Mouse (Mus musculus) ES-E14 (cell line): ENCODE measurements around the gene F11r. TPM values are rescaled to one million over a fixed set of nuclear protein-coding genes. Genes with fewer than 3 reads are reported as not detected.

ENCODE experiments used
- DNase-seq: peaks from one replicate; pipeline ENCODE4 v3.0.0-alpha.2; 2013; ENCODE audit warnings: low read depth, low spot score
- H3K27ac ChIP-seq: 2 replicates; pipeline ENCODE4 v1.5.1; 2012; ENCODE audit warnings: low read depth, mild to moderate bottlenecking, low read length, moderate library complexity, mixed read lengths; ENCODE audit not compliant: poor library complexity, insufficient read depth, severe bottlenecking
- H3K36me3 ChIP-seq: 2 replicates; pipeline ENCODE4 v1.6.1; 2012; ENCODE audit warnings: mild to moderate bottlenecking, low read length, moderate library complexity, mixed read lengths; ENCODE audit not compliant: control insufficient read depth, poor library complexity, insufficient read depth, severe bottlenecking
- H3K4me1 ChIP-seq, 2 experiments: fragments of 150-350 bp in 1 of 2; sonication (generic) in 1 of 2; 2 replicates each; pipeline ENCODE4 v1.6.1; 2012; ENCODE audit warnings: low read length in 2 of 2, mild to moderate bottlenecking in 1 of 2, mixed read lengths in 1 of 2; ENCODE audit not compliant: control insufficient read depth in 2 of 2, insufficient read depth in 2 of 2, poor library complexity in 1 of 2
- H3K4me3 ChIP-seq, 2 experiments: fragments of 150-350 bp in 1 of 2; sonication (generic) in 1 of 2; 2 replicates each; pipeline ENCODE4 v1.5.1; 2012; ENCODE audit warnings: low read length in 2 of 2, low read depth in 1 of 2, mild to moderate bottlenecking in 1 of 2, mixed read lengths in 1 of 2; ENCODE audit not compliant: insufficient read depth in 1 of 2, poor library complexity in 1 of 2, severe bottlenecking in 1 of 2
- H3K9ac ChIP-seq: 2 replicates; pipeline ENCODE4 v1.6.1; 2012; ENCODE audit warnings: low read depth, mild to moderate bottlenecking, low read length, mixed read lengths; ENCODE audit not compliant: poor library complexity, insufficient read depth, severe bottlenecking
- H3K9me3 ChIP-seq: fragments of 150-350 bp; sonication (generic); 2 replicates; pipeline ENCODE4 v1.6.1; 2012; ENCODE audit warnings: low read depth, mild to moderate bottlenecking, low read length; ENCODE audit not compliant: control insufficient read depth, insufficient read depth
- CHD2 ChIP-seq: IDR thresholded peaks from 2 replicates; pipeline ENCODE4 v1.6.1; 2014; ENCODE audit warnings: mild to moderate bottlenecking, low read depth, low read length, inconsistent platforms
- HCFC1 ChIP-seq: IDR thresholded peaks from 2 replicates; pipeline ENCODE4 v1.6.1; 2012; ENCODE audit warnings: low read length, inconsistent platforms, borderline replicate concordance; ENCODE audit not compliant: insufficient read depth
- MAFK ChIP-seq: IDR thresholded peaks from 2 replicates; pipeline ENCODE4 v1.6.1; 2014; ENCODE audit warnings: mild to moderate bottlenecking, low read depth, low read length, inconsistent platforms; ENCODE audit not compliant: insufficient read depth
- ZC3H11A ChIP-seq: IDR thresholded peaks from 2 replicates; pipeline ENCODE4 v1.6.1; 2012; ENCODE audit warnings: low read depth, mild to moderate bottlenecking, inconsistent platforms, low read length, borderline replicate concordance
- ZNF384 ChIP-seq: IDR thresholded peaks from 2 replicates; pipeline ENCODE4 v1.6.1; 2012; ENCODE audit warnings: low read depth, low read length, inconsistent platforms
- in situ Hi-C, 2 experiments: fragments of 600-800 bp; cut with MboI; formaldehyde crosslinking; loops; one replicate each; pipeline ENCODE4 v1.15.1; 2025; ENCODE audit warnings: low sequenced_read_pairs in 2 of 2, inconsistent platforms in 1 of 2; ENCODE audit not compliant: unreplicated experiment in 2 of 2
- total RNA-seq: library from RNA; depleted of rRNA; stranded (reverse); fragments of 300-350 nt; gene quantifications from 2 replicates; pipeline ENCODE4 v1.2.3, GENCODE M21; 2012

Gene F11r
- total RNA-seq, 1 experiment = 74.9 TPM

GRCm38 (mm10) chr1:171425126-171425525, 12.2 kb upstream of the F11r start:
- no peaks in the 10 kb centered on the region for H3K9me3 ChIP-seq
- H3K4me3 ChIP-seq = no peak overlapping the region
- H3K36me3 ChIP-seq = no peaks in the 10 kb centered on the region
- H3K27ac ChIP-seq = no peak overlapping the region
- H3K9ac ChIP-seq = no peak overlapping the region
- TF ChIP-seq HCFC1 = no peak
- TF ChIP-seq MAFK = no peak
- no peak for TF ChIP-seq ZC3H11A
- TF ChIP-seq CHD2 = no peak
- no peak for TF ChIP-seq ZNF384
- peaks cover 2 to 5% of the 10 kb centered on the region in 2 experiments; a peak in 1 of 4 replicates for H3K4me1 ChIP-seq
- no peak for DNase-seq
- in situ Hi-C loops = no loop called here

- Histone ChIP-seq H3K4me3 (no peak overlapping the region), H3K4me1 (peaks cover 0 to 3% of the 10 kb centered on the region in 2 experiments; a peak in 1 of 4 replicates), H3K36me3 (no peaks in the 10 kb centered on the region), H3K27ac (no peak overlapping the region), H3K9me3 (no peaks in the 10 kb centered on the region), H3K9ac (no peak overlapping the region)
- no peak for DNase-seq
- in situ Hi-C loops = no loop called here
- TF ChIP-seq CHD2 (no peak), ZNF384 (no peak), ZC3H11A (no peak), MAFK (no peak), HCFC1 (no peak)
Measured at GRCm38 (mm10) chr1:171432158-171432557, 5.2 kb upstream of the F11r start.

- Histone ChIP-seq H3K27ac (no peak overlapping the region), H3K4me3 (no peak overlapping the region), H3K36me3 (no peaks in the 10 kb centered on the region), H3K9me3 (no peaks in the 10 kb centered on the region), H3K9ac (no peak overlapping the region), H3K4me1 (peaks cover 7 to 8% of the 10 kb centered on the region in 2 experiments; a peak in 3 of 4 replicates)
- TF ChIP-seq CHD2 = no peak
- no peak for TF ChIP-seq ZNF384
- TF ChIP-seq MAFK = no peak
- no peak for TF ChIP-seq ZC3H11A
- TF ChIP-seq HCFC1 = no peak
- DNase-seq = no peak
- in situ Hi-C loops = no loop called here
Measured at GRCm38 (mm10) chr1:171435288-171435814, 2.0 kb upstream of the F11r start.

GRCm38 (mm10) chr1:171435974-171436373, 1.4 kb upstream of the F11r start:
- Histone ChIP-seq H3K36me3 (no peaks in the 10 kb centered on the region), H3K4me3 (no peak overlapping the region), H3K9ac (no peak overlapping the region), H3K27ac (no peak overlapping the region), H3K4me1 (peaks cover 7 to 10% of the 10 kb centered on the region in 2 experiments; a peak in 3 of 4 replicates), H3K9me3 (no peaks in the 10 kb centered on the region)
- no peak for DNase-seq
- TF ChIP-seq HCFC1 = no peak
- TF ChIP-seq CHD2 = no peak
- TF ChIP-seq ZC3H11A = no peak
- no peak for TF ChIP-seq MAFK
- TF ChIP-seq ZNF384 = no peak
- in situ Hi-C loops = no loop called here
